Mouse (Mus musculus) heart, adult 11 months (tissue): ENCODE measurements around the gene Nt5e.

Experiments
- DNase-seq: peaks from one replicate; pipeline ENCODE4 v3.0.0; 2022

The Nt5e gene

GRCm38 (mm10) chr9:88398461-88398860 lies 71.5 kb downstream of the Nt5e start:
- DNase-seq, result no peak

GRCm38 (mm10) chr9:88404088-88404487 lies 77.1 kb downstream of the Nt5e start:
- DNase-seq, result peak; percentile 95

GRCm38 (mm10) chr9:88404515-88404914 lies 77.5 kb downstream of the Nt5e start:
- no peak for DNase-seq

- no peak for DNase-seq
These were observed 83.0 kb downstream of the Nt5e start for GRCm38 (mm10) chr9:88409978-88410377.

GRCm38 (mm10) chr9:88416752-88417151 lies 89.8 kb downstream of the Nt5e start:
- DNase-seq, result no peak
